Mouse (Mus musculus): ENCODE data around the gene Gtf3c1.
"Not testable (repeated sequence)": the region's sequence is repeated elsewhere in the genome, so short reads cannot be mapped to it uniquely, and the experiment has no call there.

Gene Gtf3c1

DNA sequence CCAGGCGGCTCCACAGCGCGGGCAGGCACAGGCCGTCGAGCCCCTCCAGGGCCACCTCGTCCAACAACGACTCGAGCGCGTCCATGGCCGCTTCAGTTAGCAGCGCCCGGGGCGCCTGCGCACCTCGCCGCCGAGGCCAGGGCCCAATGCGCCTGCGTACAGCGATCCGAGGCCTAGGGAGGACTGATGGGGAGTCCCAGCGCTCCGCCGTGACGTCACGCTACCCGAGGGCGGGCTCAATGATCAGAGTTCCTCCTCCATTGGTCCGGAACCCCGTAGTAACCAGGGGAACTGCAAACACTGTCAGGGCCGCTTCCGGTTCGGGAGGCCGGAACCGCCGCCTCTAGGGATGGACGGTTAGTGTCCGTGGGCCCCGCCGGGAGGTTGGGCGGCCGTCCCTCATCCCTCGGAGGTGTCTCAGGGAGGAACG, at the start of gene Gtf3c1, which contains the start of gene D430042O09Rik:
TSS of gene Gtf3c1 (minus strand) at position 188 of the 430 bp plus-strand sequence.
TSS of gene D430042O09Rik (plus strand) at position 296 of the 430 bp plus-strand sequence.
- peak; percentile 99 to 100 for DNase-seq (ENCODE audit: low spot score in 2 of 2)

DNA sequence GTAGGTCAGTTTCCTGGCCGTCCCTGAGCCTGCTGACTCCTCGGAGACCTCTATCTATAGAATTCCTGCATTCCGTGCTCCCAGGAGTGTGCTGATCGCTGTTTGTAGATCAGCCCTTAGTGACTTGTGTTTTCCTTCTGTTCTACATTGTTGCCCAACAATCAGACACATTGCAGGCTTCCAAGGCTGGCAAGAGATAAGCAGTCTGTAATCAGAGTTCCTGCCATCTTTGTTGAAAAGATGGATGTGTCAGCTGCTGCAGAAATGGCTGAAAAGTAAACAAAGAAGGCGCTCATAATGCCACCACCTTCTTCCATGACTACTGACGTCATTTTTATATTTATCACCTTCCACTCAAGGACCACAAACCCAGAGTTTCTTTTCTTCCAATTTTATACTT, 49.2 kb upstream of the Gtf3c1 start:
- DNase-seq (ENCODE audit: low spot score in 2 of 2) = no peak

GRCm38 (mm10) chr7:125753326-125753715, 45.7 kb upstream of the Gtf3c1 start:
- no peak for DNase-seq (ENCODE audit: low spot score in 2 of 2)

GRCm38 (mm10) chr7:125752699-125753325, 45.2 kb upstream of the Gtf3c1 start:
- no peak for DNase-seq (ENCODE audit: low spot score in 2 of 2)

- no peak for DNase-seq (ENCODE audit: low spot score in 2 of 2)
Observed at GRCm38 (mm10) chr7:125748186-125748585, 40.6 kb upstream of the Gtf3c1 start.

DNA sequence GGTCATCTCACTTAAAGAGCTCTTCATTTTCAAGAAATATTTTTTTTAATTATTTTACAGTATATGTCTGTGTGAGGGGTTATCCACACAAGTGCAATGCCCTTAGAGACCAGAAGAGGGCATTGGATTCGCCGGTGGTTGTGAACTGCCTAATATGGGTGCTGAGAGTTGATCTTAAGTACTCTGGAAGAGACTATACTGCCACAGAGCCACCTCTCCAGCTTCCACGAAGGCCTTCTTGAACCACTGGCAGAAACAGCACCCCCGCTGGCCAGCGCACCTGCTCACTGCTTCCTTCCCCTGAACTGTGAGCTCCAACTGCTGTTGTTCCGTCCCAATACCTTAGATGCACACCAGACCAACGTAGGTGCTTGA, 39.7 kb upstream of the Gtf3c1 start:
- no peak for DNase-seq (ENCODE audit: low spot score in 2 of 2)

DNA sequence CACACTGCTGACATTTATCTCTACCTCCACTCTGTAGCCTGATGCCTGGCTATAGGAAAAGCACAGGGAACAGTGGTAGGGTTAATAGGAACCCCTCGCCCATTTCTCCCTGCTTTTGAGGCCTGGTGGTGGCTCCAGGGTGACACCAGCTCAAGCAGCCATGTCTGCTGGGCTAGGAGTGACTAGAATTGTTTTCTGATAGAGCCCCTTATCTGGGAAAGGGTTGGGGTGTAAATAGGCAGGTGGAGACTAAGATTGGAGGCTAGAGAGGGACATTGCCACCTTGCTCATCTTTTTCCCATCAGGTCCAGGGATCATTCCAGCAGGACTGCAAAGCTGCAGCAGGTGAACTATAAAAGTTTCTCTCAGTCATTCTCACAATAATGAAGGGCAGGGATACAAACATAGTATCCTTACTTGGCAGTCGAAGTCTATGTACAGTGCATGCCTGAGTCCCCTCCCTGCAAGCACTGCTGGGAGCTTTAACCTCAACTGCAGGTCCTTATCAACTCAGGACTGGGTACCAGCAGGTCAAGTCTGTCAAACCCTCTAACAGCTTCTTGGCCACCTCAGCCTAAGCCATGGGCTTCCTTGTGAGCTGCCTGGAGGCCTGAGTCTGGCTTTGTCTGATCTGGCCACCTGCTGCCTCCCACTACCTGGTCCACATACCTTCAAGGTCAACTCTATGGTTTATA, 39.2 kb upstream of the Gtf3c1 start:
- no peak for DNase-seq (ENCODE audit: low spot score in 2 of 2)

- no peak for DNase-seq (ENCODE audit: low spot score in 2 of 2)
Observed at GRCm38 (mm10) chr7:125744774-125745173, 37.2 kb upstream of the Gtf3c1 start.

- no peak for DNase-seq (ENCODE audit: low spot score in 2 of 2)
Observed at GRCm38 (mm10) chr7:125741271-125741703, 33.7 kb upstream of the Gtf3c1 start.

DNA sequence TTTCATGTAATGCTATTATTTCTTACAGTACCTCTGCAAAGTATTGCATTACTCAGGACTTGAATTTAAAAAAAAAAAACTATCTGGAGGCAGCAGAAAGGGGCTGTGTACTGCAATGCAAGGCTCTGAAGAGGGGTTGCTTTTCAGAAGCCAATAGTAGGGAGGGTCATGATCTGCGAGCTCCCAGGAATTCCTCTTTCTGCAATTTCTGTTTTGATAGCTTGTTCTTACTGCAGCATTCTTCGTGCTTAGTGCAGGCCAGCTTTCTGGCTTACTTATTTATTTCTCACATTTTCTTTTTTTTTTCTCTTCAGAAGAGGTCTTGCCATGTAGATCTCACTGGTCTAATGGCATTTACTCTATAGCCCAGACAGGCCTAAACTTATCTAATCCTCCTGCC, 32.9 kb upstream of the Gtf3c1 start:
- no peak for DNase-seq (ENCODE audit: low spot score in 2 of 2)

- no peak for DNase-seq (ENCODE audit: low spot score in 2 of 2)
Observed at GRCm38 (mm10) chr7:125736366-125737015, 28.9 kb upstream of the Gtf3c1 start.

DNA sequence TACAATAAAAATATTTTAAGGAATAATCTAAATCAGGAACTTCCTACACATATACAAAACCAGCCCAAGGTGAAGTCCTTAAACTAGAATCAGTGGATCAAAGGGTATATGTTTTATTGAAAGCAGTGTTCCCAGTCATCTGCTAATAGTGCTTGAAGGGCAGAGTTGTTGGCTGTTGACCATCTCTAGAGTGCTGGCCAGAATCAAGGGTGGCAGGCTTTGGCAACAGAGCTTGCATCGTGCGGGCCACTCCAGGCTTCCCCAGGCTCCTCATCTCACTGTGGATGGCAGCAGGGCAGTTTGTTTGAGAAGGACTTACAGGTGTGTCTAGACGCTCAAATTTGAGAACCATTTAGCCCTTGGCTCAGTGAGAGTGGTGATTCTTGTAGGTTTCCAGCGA, 26.2 kb upstream of the Gtf3c1 start:
- no peak for DNase-seq (ENCODE audit: low spot score in 2 of 2)

- no peak for DNase-seq (ENCODE audit: low spot score in 2 of 2)
Observed at GRCm38 (mm10) chr7:125731679-125732078, 24.1 kb upstream of the Gtf3c1 start.

DNA sequence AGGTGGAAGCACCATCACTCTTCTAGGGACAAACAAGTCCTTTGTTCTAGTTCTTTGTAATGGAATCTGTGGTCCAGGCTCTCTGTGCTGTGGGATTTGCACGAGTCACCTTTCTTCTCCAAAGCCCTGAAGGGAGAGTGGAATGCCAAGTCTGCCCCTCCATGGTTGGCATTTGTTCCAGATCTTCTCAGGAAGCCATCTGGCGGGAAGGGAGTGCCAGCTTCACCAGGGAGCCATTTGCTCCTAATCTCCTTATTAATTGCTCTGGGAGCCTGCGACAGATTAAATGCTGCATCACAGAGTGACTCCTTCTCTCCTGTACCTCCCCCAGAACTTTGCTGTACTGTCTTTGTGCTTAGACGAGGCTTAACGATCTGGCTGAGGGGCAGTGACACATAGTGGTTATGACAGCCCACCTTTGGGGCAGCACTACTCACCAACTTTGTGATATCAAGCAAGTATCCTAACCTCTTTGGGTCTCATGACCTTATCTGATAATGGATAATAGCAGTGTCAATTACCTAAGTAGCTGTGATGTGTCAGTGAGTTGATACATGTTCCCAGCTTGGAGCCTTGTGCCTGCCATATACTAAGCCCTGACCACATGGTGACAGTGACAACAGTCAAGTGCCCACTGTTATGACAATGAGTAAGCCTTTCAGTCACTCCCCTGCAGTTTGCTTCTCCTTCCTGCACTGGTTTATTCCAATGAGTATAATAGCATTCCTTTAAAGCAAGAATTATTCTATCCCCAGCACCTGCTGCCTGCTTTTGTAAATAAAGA, 15.8 kb upstream of the Gtf3c1 start:
- no peak for DNase-seq (ENCODE audit: low spot score in 2 of 2)

DNA sequence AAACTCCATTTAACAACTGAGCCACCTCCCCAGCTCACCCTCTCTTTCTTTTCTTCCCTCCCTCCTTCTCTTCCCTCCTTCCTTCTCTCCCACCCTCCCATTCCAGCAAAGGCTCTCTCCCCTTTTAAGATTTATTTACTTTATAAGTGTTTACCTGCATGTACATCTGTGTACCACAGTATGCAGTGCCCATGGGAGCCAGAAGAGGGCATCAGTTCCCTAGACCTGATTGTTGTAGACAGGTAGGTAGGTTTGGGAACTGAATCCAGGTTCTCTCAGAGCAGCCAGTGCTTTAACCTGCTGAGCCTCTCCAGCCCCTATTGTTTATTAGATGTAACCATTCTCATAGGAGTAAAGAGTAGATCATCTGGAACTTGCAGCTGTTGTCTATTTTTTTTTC, 14.5 kb upstream of the Gtf3c1 start:
- no peak for DNase-seq (ENCODE audit: low spot score in 2 of 2)

- no peak for DNase-seq (ENCODE audit: low spot score in 2 of 2)
Observed at GRCm38 (mm10) chr7:125721033-125721432, 13.5 kb upstream of the Gtf3c1 start.

- no peak for DNase-seq (ENCODE audit: low spot score in 2 of 2)
Observed at GRCm38 (mm10) chr7:125720370-125720769, 12.8 kb upstream of the Gtf3c1 start.

GRCm38 (mm10) chr7:125717612-125718011, 10.0 kb upstream of the Gtf3c1 start:
- DNase-seq (ENCODE audit: low spot score in 2 of 2) = no peak

DNA sequence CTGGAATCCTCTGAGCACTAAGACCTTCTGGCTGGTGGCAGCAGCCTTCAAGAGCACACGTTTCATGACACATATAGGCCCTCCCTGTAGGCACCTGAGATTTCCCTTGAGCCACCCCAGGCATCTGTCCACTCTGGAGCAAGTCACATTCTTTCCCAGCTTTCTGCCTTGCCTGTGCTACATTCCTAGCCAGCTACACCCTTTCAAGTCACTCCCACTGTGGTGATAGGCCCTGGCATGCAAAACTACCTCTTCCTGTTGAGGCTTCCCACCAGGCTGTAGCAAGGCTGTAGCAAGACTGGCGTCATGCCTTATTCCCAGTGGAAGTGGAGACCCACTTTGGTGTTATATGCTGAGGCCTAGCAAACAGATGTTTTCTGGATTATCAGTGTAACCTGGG, 9.1 kb upstream of the Gtf3c1 start:
- no peak for DNase-seq (ENCODE audit: low spot score in 2 of 2)

GRCm38 (mm10) chr7:125714803-125715202, 7.2 kb upstream of the Gtf3c1 start:
- no peak for DNase-seq (ENCODE audit: low spot score in 2 of 2)

DNA sequence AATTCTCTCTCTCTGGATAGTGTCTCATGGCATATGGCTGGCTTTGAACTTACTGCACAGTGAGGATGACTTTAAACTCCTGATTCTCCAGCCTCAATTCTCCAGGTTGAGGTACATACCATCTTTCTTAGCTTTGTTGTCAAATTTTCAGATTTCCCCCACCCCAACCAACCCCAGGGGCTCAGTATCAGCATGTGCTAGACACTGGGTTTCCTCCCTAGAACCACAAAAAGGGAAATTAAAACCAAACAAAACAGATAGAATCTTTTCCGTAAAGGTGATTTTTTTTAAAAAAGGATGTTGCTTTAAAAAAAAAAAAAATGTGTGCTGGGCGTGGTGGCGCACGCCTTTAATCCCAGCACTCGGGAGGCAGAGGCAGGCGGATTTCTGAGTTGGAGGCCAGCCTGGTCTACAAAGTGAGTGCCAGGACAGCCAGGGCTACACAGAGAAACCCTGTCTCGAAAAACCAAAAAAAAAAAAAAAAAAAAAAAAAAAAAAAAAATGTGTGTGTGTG, 6.0 kb upstream of the Gtf3c1 start:
- DNase-seq (ENCODE audit: low spot score in 2 of 2) = not testable (repeated sequence)

- DNase-seq (ENCODE audit: low spot score in 2 of 2) = no peak
Observed at GRCm38 (mm10) chr7:125708100-125708499, 520 bp upstream of the Gtf3c1 start.
